Mouse (Mus musculus): ENCODE measurements around the gene Ate1.
A peak's percentile ranks its signal among the peaks of the same experiment; 100 is the strongest.
"Not testable (repeated sequence)": the region's sequence is repeated elsewhere in the genome, so short reads cannot be mapped to it uniquely, and the experiment has no call there.

The Ate1 gene

GRCm38 (mm10) chr7:130520049-130520425 lies at the start of gene Ate1:
Gene Ate1 (minus strand): TSS chr7:130520369.
- peak; percentile 12 for DNase-seq (ENCODE audit: low spot score)

DNA sequence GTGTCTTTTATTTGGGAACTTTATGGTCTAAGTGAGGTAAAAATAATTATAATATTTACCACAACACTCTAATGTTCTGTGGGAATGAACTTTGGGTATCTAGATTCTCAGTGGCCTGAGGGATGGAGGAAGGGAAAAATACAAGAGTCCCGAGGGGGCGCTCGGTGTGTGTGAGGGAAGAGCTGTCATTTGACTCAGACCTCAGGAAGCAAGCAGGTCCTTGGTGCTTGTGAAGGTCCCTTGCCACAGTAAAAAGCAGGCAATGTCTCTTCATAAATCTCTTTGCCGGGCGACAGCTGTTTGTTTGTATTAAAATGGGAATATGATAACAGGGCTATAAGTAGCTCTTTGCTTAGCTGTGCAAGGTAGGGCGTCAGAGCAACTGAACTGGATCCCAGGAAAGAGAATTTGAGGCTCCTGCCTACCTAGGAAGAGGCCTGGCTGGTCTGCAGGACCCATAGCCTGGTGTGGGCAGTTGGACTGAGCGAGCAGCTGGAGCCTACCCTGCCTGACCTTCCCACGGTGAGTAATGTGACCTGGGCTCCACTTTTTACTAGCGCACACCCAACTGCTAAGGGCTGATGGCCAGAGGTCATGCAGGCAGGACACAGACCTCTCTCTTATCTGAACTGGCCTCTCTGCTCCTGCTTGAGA lies 48.7 kb upstream of the Ate1 start:
- no peak for DNase-seq (ENCODE audit: low spot score)

DNA sequence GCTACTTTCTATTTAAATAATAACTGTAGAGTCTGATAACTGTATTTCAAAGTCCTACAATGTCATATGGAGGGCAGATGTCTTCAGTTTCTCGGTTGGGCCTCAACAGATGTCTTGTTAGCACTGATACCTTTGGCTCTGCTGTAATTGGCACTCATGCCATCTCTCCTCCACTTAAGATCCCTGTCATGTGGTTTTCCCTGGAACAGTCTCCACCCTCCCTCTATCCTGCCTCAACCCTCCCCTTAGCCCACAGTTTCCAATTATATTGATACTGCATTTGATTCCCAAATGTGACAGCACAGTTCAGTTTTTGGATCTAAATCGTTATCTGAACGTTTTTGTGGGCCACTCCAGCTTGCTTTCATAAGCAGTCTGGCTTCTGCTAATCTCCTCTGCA lies 44.4 kb upstream of the Ate1 start:
- DNase-seq (ENCODE audit: low spot score): peak; percentile 15

GRCm38 (mm10) chr7:130563880-130564279 lies 43.7 kb upstream of the Ate1 start:
- no peak for DNase-seq (ENCODE audit: low spot score)

GRCm38 (mm10) chr7:130563276-130563675 lies 43.1 kb upstream of the Ate1 start:
- DNase-seq (ENCODE audit: low spot score): no peak

DNA sequence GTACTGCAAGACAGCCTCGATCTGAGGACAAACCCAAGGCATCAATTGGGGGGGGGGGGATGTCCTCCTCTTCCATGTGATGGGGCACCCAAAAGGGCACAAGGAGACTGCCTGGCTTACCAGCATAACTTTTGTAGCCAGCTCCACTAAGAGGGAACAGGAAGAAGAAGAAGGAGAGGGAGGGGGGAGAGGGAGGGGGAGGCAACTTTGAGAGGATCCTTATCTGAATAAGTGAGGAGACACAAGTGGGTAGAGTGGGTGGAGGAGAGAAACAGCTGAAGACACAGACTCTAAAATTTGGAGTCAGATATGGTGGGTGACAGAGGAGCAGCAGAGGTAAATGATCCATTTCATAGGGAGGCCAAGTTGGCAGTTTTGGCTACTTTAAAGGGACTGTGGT lies 40.8 kb upstream of the Ate1 start:
- DNase-seq (ENCODE audit: low spot score): no peak

- DNase-seq (ENCODE audit: low spot score): no peak
Measured at GRCm38 (mm10) chr7:130558592-130558991, 38.4 kb upstream of the Ate1 start.

DNA sequence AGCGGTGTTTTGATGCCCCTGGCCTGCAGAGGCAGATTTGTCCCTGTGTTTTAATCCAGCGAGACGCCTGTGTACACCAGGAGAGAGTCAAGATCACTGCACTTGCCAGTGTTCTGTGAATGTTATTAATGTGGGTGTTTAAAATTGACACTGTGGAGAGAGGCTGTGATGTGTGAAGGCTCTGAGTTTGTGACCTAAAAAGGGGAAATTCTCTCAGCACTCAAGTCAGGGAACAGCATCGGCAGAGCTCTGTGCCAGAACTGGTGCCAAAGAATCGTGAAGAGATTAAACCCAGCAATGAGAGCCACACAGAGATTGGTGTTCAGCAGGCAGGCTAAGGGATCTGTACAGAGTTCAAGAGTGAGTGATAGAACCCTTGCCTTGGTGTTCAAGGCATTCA lies 35.4 kb upstream of the Ate1 start:
- no peak for DNase-seq (ENCODE audit: low spot score)

GRCm38 (mm10) chr7:130553321-130553720 lies 33.2 kb upstream of the Ate1 start:
- DNase-seq (ENCODE audit: low spot score): no peak

DNA sequence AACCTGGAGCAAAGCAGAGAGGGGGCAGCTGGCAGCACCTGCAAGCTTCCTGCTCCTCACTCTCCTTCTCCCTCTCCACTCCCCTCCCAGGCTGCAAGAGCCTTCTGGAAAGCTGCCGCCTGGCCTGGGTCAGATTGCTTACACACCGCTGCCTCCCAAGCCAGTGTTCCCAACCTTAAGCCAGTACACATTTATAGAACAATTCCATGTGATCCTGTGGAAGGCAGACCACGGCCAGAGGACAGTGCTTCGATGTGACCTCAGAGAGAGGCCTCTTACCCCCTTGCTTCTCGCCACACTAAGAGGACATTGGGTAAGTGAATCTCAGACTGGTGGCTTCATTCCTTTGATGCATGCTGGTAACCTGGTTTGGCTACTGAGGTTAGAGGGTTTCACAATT lies 32.6 kb upstream of the Ate1 start:
- DNase-seq (ENCODE audit: low spot score): no peak

DNA sequence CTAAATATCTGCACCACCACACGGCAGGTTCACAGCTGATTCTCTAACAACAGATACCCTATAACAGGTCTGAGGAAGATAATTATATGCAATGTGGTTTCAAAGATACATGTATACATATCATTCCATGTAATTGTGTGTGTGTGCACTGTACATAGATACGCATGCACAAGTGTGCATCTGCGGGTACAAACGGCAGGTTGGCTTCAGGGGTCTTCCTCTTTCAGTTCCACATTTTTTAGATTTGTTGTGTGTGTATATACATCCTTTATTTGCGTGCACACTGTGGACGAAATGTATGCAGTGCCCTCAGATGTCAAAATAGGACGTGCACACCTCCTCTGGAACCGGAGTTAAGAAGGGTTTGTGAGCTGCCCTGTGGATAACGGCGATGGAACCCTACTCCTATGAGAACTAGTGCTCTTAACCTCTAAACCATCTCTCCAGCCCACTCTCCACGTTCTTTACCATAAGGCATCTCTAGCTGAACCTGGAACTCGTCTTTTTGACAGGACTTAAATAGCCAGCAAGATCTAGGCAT lies 27.5 kb upstream of the Ate1 start:
- DNase-seq (ENCODE audit: low spot score): no peak

DNA sequence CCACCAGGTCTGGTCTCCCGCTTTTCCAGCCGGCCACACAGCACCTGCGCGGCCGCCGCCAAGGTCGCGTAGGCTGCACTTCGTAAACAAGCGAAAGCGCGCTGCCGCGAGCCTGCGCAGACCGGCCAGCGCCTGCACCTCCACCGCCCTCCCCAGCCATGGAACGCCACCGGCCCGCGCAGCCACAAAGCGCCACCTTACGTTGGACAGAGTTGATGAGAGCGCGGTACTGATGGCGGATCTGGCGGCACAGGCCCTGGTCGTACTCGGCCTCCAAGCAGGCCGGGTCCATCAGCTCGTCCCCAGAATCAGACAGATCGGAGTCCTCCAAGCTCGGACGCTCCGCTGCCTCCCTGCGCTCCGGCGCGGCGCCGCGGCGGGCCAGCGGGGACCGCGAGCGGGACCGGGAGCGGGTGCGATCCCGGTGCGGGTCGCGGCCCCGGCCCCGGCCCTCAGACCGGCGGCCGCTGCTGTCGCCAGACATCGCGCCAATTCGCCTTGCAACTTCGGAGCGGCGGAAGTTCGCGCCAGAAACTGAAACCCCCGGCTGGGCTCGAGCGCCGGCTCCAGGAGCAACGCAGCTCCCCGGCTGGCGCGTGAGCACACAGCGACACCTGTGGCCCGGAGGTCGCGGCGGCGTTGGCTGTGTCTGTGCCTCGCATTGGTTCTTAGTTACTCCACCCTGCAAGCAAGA lies 26.8 kb upstream of the Ate1 start:
- DNase-seq (ENCODE audit: low spot score): peak; percentile 59

DNA sequence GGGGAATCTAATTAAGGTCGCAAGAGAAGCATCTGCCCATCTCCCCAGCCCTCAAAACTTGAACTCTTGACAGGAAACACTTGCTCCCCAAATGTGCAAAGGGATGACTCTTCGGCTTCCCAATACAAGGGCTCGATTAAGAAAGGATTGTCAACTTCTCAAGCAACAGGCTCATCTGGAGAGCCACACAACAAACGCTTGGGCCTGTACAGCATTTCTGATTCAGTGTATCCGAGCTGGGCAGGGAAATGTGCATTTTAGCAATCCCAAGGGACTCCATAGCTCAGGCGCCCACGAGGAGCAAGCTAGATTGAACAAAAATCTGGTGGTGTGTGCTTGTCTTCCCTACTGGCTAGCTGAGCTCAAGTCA lies 26.2 kb upstream of the Ate1 start:
- no peak for DNase-seq (ENCODE audit: low spot score)

- DNase-seq (ENCODE audit: low spot score): no peak
Measured at GRCm38 (mm10) chr7:130545893-130546292, 25.7 kb upstream of the Ate1 start.

- no peak for DNase-seq (ENCODE audit: low spot score)
Measured at GRCm38 (mm10) chr7:130545401-130545800, 25.2 kb upstream of the Ate1 start.

GRCm38 (mm10) chr7:130543181-130543580 lies 23.0 kb upstream of the Ate1 start:
- DNase-seq (ENCODE audit: low spot score): no peak

DNA sequence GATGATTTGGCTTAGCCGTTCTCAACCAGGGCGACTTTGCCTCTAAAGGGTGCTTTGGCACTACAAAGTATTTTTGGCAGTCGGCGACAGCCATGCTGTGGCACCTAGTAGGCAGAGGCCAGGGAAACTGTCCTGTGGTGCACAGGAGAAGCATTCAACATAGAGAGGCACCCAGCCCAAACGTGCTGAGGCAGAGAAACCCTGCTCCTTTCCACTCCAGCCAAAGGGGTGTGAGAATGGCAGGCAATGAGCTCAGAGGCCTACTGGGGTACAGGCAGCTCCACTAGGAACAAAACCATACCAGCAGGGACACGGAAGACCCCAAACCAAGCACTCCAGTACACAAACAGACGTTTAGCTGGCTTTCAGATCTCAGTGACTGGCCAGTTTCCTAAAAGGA lies 20.0 kb upstream of the Ate1 start:
- DNase-seq (ENCODE audit: low spot score): no peak

DNA sequence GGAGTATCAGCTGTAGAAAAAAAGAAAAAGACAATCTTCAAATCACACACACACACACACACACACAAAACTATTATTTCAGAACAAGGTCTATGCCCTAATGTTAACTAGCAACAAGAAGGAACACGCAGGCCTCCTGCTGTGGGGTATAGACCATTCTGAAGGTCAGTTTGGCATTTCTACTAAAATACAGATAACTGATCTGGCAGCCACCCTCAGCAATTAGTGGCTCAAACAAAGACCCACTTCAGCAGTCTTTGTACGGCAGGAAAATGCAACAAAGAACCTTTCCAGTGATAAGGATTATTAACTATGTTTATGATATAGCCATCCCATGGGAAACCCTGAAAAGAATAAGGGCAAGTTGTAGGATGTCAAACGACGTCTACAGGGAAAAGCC lies 16.9 kb upstream of the Ate1 start:
- DNase-seq (ENCODE audit: low spot score): no peak

- no peak for DNase-seq (ENCODE audit: low spot score)
Measured at GRCm38 (mm10) chr7:130535174-130535573, 15.0 kb upstream of the Ate1 start.

- peak; percentile 73 for DNase-seq (ENCODE audit: low spot score)
Measured at GRCm38 (mm10) chr7:130533316-130534260, 13.4 kb upstream of the Ate1 start.

DNA sequence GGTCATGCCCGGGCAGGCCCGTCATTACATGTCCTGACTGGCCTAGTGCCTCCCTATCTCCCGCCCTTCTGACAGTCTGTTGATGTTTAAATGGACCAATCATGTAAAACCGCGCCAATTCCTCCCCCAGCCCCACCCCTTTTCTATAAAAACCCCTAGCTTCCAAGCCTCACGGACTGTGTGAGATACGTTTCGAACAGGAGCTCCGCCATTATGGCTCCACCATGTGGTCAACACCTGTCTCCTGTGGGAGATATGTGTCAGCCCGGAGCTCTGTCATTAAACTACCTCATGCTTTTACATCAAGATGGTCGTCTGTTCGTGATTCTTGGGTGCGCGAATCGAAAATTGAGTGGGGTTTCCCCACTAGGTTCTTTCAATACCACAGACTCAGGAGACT lies 11.0 kb upstream of the Ate1 start:
- DNase-seq (ENCODE audit: low spot score): not testable (repeated sequence)

DNA sequence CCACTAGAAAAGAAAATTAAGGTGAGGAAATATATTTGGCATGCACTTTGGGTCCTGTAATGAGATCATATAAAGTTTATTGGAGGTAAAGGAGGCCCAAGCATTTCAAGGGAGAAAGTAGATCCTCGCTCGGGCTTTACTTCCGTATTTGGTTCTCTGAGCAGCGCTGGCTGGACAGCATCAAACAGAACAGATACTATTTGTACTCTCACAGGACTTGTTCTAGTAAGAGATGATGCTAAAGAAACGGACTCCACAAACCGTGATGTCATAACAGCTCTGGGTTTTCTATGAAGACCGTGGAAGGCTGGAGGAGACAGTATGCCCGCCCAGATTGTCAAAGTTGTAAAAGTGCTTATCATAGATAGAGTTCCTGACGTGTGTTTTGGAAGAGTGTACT lies 7.1 kb upstream of the Ate1 start:
- no peak for DNase-seq (ENCODE audit: low spot score)

DNA sequence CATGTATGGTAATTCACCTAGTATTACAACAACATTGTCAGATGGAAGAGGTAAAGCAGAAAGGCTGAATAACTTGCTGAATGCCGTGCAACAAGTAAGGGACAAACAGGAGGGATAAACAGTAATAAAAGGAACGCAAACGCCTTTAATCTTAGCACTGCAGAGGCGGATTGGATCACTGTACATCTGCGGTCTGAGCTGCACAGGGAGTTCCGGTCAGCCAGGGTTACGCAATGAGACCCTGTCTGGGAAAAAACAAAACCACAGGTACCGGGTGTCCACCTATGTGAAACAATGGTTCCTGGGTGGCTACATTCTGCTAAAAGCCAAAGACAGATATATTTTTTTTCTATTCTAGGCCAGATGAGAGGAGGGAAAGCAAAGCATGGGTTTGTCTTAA lies 3.3 kb upstream of the Ate1 start:
- DNase-seq (ENCODE audit: low spot score): no peak
